Mouse (Mus musculus) adrenal gland, adult 2 months (tissue): ENCODE measurements at regions not wholly inside any gene's neighbourhood (a gene's known extent, or its start where the extent isn't known, plus 50 kb on each side); places are given as distances from the start of the nearest gene placed in this dataset.

Experiments
- DNase-seq: peaks from one replicate; pipeline ENCODE4 v3.0.0; 2021

- peak; percentile 4 for DNase-seq
Measured at GRCm38 (mm10) chr15:65125413-65125812, 110.7 kb upstream of the Gm21961 start.
